Mouse (Mus musculus): ENCODE data around the gene Olfr1229. TPM values are rescaled to one million over a fixed set of nuclear protein-coding genes. Genes with fewer than 3 reads are reported as not detected.

Gene Olfr1229
- polyA plus RNA-seq (2012; rRNA removed): not detected in 2 replicates

DNA sequence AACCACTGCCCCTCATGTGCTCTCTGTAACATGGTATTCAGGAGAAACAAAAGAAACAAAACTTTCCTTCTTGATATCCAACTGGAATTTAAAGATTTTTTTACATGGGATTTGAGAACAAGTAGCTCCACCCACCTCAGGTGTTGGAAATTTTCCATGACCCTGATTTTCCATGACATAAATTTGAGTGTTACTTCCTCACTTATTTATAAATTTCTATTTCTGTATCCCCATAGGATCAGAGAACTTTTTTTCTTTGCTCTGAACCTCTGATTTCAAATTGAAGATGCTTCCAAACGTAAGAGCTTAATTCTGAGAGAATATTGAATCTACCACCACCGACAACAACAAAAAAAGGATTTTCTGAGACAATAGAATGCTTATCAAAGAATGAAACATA lies at the start of gene Olfr1229:
Gene Olfr1229, minus strand, starts transcription at position 101 of the 400 bp plus-strand sequence.
- 67% methylated on average over 2 of the region's 2 CpGs for WGBS
- no peaks in the 10 kb centered on the region for H3K4me1 ChIP-seq (ENCODE audit: control insufficient read depth, insufficient read depth, low read length)
- no peak for TF ChIP-seq CTCF (IDR thresholded peaks at IDR 0.05; ENCODE audit: borderline replicate concordance, insufficient read depth, low read depth, low read length)
- no peak for TF ChIP-seq POLR2A (IDR thresholded peaks at IDR 0.05; ENCODE audit: borderline replicate concordance, insufficient read depth, low read length)

DNA sequence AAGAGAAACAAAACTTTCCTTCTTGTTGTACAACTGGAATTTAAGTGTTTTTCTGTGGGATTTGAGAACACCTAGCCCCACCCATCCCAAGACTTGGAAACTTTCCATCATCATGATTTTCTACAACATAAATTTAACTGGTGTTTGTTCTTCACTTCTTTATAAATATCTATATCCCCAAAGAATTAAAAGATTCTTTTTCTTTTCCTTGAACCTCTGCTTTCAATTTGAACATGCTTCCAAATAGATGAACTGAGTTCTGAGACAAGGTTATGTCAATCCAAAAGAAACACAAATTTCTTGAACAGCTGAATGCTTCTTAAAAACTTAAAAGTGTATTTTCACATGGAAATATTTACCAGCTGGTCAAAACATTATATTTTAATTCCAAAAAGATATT lies 41.8 kb upstream of the Olfr1229 start, which contains the start of gene Olfr1232:
Gene Olfr1232, minus strand, starts transcription at position 101 of the 400 bp plus-strand sequence.
- H3K4me1 ChIP-seq (ENCODE audit: control insufficient read depth, insufficient read depth, low read length): no peaks in the 10 kb centered on the region
- DNase-seq: no peak
- no peaks in the 10 kb centered on the region for H3K27me3 ChIP-seq (ENCODE audit: control insufficient read depth, insufficient read depth, low read length)
- no peak for TF ChIP-seq POLR2A (IDR thresholded peaks at IDR 0.05; ENCODE audit: borderline replicate concordance, insufficient read depth, low read length)
- TF ChIP-seq CTCF (IDR thresholded peaks at IDR 0.05; ENCODE audit: borderline replicate concordance, insufficient read depth, low read depth, low read length): no peak
- no peak within 1 kb of the TSS for H3K4me3 ChIP-seq (replicated peaks; ENCODE audit: insufficient read depth, low read depth, low read length)
- H3K27ac ChIP-seq (ENCODE audit: insufficient read depth, low read length): no peak within 1 kb of the TSS

More for the DNA sequence above, at the start of gene Olfr1229:
- no peak within 1 kb of the TSS for H3K27ac ChIP-seq (ENCODE audit: insufficient read depth, low read length)
- no peak within 1 kb of the TSS for H3K4me3 ChIP-seq (replicated peaks; ENCODE audit: insufficient read depth, low read depth, low read length)
- H3K27me3 ChIP-seq (ENCODE audit: control insufficient read depth, insufficient read depth, low read length): no peaks in the 10 kb centered on the region
- DNase-seq: no peak

DNA sequence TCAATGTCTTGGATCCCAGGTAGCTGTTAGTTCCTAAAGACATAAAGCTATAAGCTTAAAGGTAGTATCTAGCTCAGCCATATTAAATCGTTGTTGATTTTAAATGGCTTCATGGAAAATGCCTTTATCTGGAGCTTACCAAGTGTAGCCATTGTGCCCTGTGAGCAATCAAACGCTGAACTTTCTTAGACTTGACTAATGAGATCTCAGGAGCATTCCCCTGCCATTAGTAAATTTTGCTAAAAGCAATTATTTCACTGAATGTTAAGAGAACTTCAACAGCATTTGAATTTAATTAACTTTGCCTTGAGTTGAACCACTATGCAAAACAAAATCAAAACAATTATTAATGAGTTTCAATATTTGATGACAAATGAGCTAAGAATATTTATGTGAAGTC lies 19.2 kb upstream of the Olfr1229 start, which contains the start of gene Olfr1231:
Gene Olfr1231, minus strand, starts transcription at position 101 of the 400 bp plus-strand sequence.
- H3K27ac ChIP-seq (ENCODE audit: insufficient read depth, low read length): no peak within 1 kb of the TSS
- TF ChIP-seq CTCF (IDR thresholded peaks at IDR 0.05; ENCODE audit: borderline replicate concordance, insufficient read depth, low read depth, low read length) (no peak), POLR2A (IDR thresholded peaks at IDR 0.05; ENCODE audit: borderline replicate concordance, insufficient read depth, low read length) (no peak)
- no peak within 1 kb of the TSS for H3K4me3 ChIP-seq (replicated peaks; ENCODE audit: insufficient read depth, low read depth, low read length)
- no peaks in the 10 kb centered on the region for H3K27me3 ChIP-seq (ENCODE audit: control insufficient read depth, insufficient read depth, low read length)
- H3K4me1 ChIP-seq (ENCODE audit: control insufficient read depth, insufficient read depth, low read length): no peaks in the 10 kb centered on the region
- DNase-seq: no peak
- 70% methylated on average over 2 of the region's 2 CpGs for WGBS

DNA sequence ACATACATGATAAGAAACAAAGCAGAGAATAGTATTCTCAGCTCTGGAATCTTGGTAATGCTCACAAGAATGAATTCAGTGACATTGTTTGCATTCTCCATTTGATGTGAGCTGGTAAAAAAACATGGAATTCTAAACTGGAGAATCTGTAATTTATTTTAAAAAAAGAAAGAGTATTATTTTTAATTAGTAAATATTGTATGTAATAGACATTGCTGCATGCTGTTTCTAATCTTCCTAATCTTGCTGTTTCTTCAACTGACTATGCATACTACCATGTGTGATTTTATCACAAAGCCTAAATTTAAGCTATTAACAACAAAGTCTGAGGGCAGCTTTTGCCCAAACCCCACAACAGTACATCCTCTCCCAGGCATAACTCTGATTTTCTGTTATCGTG lies 9.4 kb upstream of the Olfr1229 start, which contains the start of gene Olfr1230:
Gene Olfr1230, minus strand, starts transcription at position 101 of the 400 bp plus-strand sequence.
- TF ChIP-seq CTCF (IDR thresholded peaks at IDR 0.05; ENCODE audit: borderline replicate concordance, insufficient read depth, low read depth, low read length) (no peak), POLR2A (IDR thresholded peaks at IDR 0.05; ENCODE audit: borderline replicate concordance, insufficient read depth, low read length) (no peak)
- DNase-seq: no peak
- 89% methylated on average over 1 of the region's 1 CpGs for WGBS

DNA sequence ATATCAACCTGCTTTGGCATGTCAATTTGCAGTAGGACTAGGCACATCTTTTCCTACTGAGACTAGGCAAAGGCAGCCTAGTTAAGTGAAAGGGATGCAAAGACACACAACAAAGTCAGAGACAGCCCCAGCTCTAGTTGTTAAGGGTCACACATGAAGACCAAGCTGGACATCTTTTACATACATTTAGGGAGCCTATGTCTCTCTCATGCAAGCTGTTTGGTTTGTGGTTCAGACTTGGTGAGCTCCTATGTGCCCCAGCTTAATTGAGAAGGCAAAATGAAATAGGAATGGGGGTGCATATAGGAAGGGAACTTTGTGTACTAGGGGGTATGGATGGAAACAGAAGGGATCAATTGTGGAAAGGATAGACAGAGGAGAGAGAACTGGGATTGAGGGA lies 33.9 kb downstream of the Olfr1229 start, which contains the start of gene Olfr1228:
Gene Olfr1228, minus strand, starts transcription at position 101 of the 400 bp plus-strand sequence.
- no peaks in the 10 kb centered on the region for H3K4me1 ChIP-seq (ENCODE audit: control insufficient read depth, insufficient read depth, low read length)
- no peak for DNase-seq
- no peaks in the 10 kb centered on the region for H3K27me3 ChIP-seq (ENCODE audit: control insufficient read depth, insufficient read depth, low read length)
- H3K27ac ChIP-seq (ENCODE audit: insufficient read depth, low read length): no peak within 1 kb of the TSS
- no peak within 1 kb of the TSS for H3K4me3 ChIP-seq (replicated peaks; ENCODE audit: insufficient read depth, low read depth, low read length)
- TF ChIP-seq CTCF (IDR thresholded peaks at IDR 0.05; ENCODE audit: borderline replicate concordance, insufficient read depth, low read depth, low read length) (no peak), POLR2A (IDR thresholded peaks at IDR 0.05; ENCODE audit: borderline replicate concordance, insufficient read depth, low read length) (no peak)

More for the DNA sequence above, 9.4 kb upstream of the Olfr1229 start, which contains the start of gene Olfr1230:
- H3K4me3 ChIP-seq (replicated peaks; ENCODE audit: insufficient read depth, low read depth, low read length): no peak within 1 kb of the TSS
- H3K4me1 ChIP-seq (ENCODE audit: control insufficient read depth, insufficient read depth, low read length): no peaks in the 10 kb centered on the region
- H3K27me3 ChIP-seq (ENCODE audit: control insufficient read depth, insufficient read depth, low read length): no peaks in the 10 kb centered on the region
- H3K27ac ChIP-seq (ENCODE audit: insufficient read depth, low read length): no peak within 1 kb of the TSS

Other genes starting within 250 kb of the Olfr1229 start
- gene Olfr1218, start 226.8 kb downstream of the Olfr1229 start, polyA plus RNA-seq (2012; rRNA removed): not detected in 2 replicates
- not detected in 2 replicates for gene Olfr1219, start 204.5 kb downstream of the Olfr1229 start, polyA plus RNA-seq (2012; rRNA removed)
- gene Olfr1220, start 181.2 kb downstream of the Olfr1229 start, polyA plus RNA-seq (2012; rRNA removed): not detected in 2 replicates
- not detected in 2 replicates for gene Olfr1221, start 170.7 kb downstream of the Olfr1229 start, polyA plus RNA-seq (2012; rRNA removed)
- gene Olfr1222, start 155.0 kb downstream of the Olfr1229 start, polyA plus RNA-seq (2012; rRNA removed): not detected in 2 replicates
- not detected in 2 replicates for gene Olfr1223, start 136.5 kb downstream of the Olfr1229 start, polyA plus RNA-seq (2012; rRNA removed)
- gene Olfr1224-ps1, start 123.9 kb downstream of the Olfr1229 start, polyA plus RNA-seq (2012; rRNA removed): not detected in 2 replicates
- not detected in 2 replicates for gene Olfr1225, start 113.3 kb downstream of the Olfr1229 start, polyA plus RNA-seq (2012; rRNA removed)
- not detected in 2 replicates for gene Olfr1226, start 88.0 kb downstream of the Olfr1229 start, polyA plus RNA-seq (2012; rRNA removed)
- gene Olfr1228, start 34.0 kb downstream of the Olfr1229 start, polyA plus RNA-seq (2012; rRNA removed): not detected in 2 replicates
- gene Olfr1230, start 9.3 kb upstream of the Olfr1229 start, polyA plus RNA-seq (2012; rRNA removed): not detected in 2 replicates
- gene Olfr1231, start 19.1 kb upstream of the Olfr1229 start, polyA plus RNA-seq (2012; rRNA removed): not detected in 2 replicates
- gene Olfr1232, start 41.7 kb upstream of the Olfr1229 start, polyA plus RNA-seq (2012; rRNA removed): not detected in 2 replicates
- not detected in 2 replicates for gene Olfr1233, start 54.4 kb upstream of the Olfr1229 start, polyA plus RNA-seq (2012; rRNA removed)
- gene Olfr1234, start 76.9 kb upstream of the Olfr1229 start, polyA plus RNA-seq (2012; rRNA removed): not detected in 2 replicates
- not detected in 2 replicates for gene Olfr1238, start 121.7 kb upstream of the Olfr1229 start, polyA plus RNA-seq (2012; rRNA removed)
- not detected in 2 replicates for gene Olfr1239, start 132.4 kb upstream of the Olfr1229 start, polyA plus RNA-seq (2012; rRNA removed)
- gene Olfr1240, start 155.0 kb upstream of the Olfr1229 start, polyA plus RNA-seq (2012; rRNA removed): not detected in 2 replicates
- gene Olfr1241, start 199.1 kb upstream of the Olfr1229 start, polyA plus RNA-seq (2012; rRNA removed): not detected in 2 replicates
- gene Olfr1242, start 210.3 kb upstream of the Olfr1229 start, polyA plus RNA-seq (2012; rRNA removed): not detected in 2 replicates
- not detected in 2 replicates for gene Olfr1243, start 243.5 kb upstream of the Olfr1229 start, polyA plus RNA-seq (2012; rRNA removed)